In the genomic region with DNA sequence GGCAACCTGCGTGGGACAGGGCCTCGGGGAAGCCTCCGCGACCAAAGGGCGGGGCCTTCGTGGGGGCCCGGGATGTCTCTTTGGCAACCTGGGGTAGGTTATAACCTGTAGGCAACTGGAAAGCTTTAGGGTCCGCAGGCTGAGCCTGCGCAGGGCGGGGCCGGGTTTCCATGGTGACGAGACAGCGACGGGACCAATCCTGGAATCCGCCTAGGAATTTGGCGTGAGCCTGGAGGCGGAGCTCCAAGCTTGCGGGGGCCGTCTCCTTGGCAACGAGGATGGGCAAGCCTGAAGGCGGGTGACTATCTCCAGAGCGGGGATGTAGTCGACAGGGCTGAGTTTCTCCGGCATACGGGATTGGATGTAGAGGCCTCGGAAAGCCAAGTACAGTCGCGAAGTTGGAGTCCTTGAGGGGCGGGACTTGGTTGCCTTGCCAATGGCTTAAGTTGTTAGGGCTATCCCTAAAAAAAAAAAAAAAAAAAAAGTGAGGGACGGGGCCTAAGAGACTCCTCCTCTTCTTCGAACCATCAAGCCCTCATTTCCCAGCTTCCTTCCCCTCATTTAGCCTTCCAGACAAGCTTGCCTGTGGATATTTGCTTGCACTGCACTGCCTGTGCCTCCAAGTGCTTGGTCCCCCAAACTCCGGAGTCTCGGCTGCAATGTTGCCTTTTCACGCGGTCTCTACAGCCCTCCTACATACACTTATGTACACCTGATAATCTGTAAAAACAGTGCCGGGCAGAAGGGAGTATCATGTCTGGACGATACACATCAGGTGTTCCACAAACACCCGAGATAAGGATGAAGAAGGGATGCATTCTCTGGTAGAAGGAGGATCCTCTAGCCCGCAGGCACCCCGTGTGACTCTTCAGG, we compare ENCODE assay signal across 7 mouse cellular contexts. TPM values are rescaled to one million over a fixed set of nuclear protein-coding genes. Genes with fewer than 3 reads are reported as not detected.
DNase-seq lines count a peak whose midpoint lies in the region; ATAC-seq lines count a peak whose summit lies in the region.

No protein-coding gene starts in this region.

- no peaks in the 10 kb centered on the region for H3K36me3 ChIP-seq in intestine, embryonic 15.5 days

- no peaks in the 10 kb centered on the region for H3K27me3 ChIP-seq in intestine, embryonic 15.5 days (replicated peaks)

- H3K4me3 ChIP-seq in intestine, embryonic 15.5 days (replicated peaks) = peak overlapping the region; percentile 93

- H3K9ac ChIP-seq in intestine, embryonic 15.5 days = peak overlapping the region; percentile 49

- ATAC-seq in intestine, embryonic 15.5 days = peak; percentile 78

- peaks cover 40% of the 10 kb centered on the region for H3K4me1 ChIP-seq in intestine, embryonic 15.5 days (replicated peaks)

- H3K4me2 ChIP-seq in intestine, embryonic 15.5 days (replicated peaks) = peak overlapping the region; percentile 81

- no peaks in the 10 kb centered on the region for H3K9me3 ChIP-seq in intestine, embryonic 15.5 days

- intact Hi-C loops in left cerebral cortex, postnatal 25 days (cut with DNase I) = loop anchor here (1.0 kb wide), 2 partner anchors 13 to 63 kb away; a partner anchor contains a TSS

- DNase-seq in adrenal gland, postnatal 14 days = peak; percentile 96
- DNase-seq in embryo, embryonic 11.5 days (ENCODE audit: low read depth, low spot score) = peak; percentile 89
- peak; percentile 90 for DNase-seq in gastrocnemius, postnatal 25 days
- DNase-seq in left cerebral cortex, postnatal 25 days (ENCODE audit: low spot score in 2 of 2) = peak; percentile 96 to 99
- DNase-seq in mesoderm, embryonic 11.5 days (ENCODE audit: low read depth, low spot score) = peak; percentile 97
- peak; percentile 91 for DNase-seq in skeletal muscle tissue, adult 2 months (ENCODE audit: low read depth, low spot score)

- 10% methylated on average over 40 of the region's 40 CpGs for WGBS in intestine, embryonic 15.5 days

- H3K27ac ChIP-seq in intestine, embryonic 15.5 days = peak overlapping the region; percentile 94

RNA-seq across cellular contexts. Expression of a gene that starts 0.9 kb away (rescaled TPM):
- total RNA-seq in adrenal gland, postnatal 14 days (2021) = 54.7 and 56.5 TPM in 2 replicates
- 10 to 100 TPM; 27.4 to 33.4 TPM for total RNA-seq in gastrocnemius, postnatal 25 days (2021)
- polyA plus RNA-seq in intestine, embryonic 15.5 days (2015; fragmentation: Nextera tagmentation; extraction: Ambion mirVana) = 89.8 and 91.6 TPM in 2 replicates
- 10 to 100 TPM; 90.9 to 96.0 TPM for total RNA-seq in left cerebral cortex, postnatal 25 days (2021)

RNA-seq across cellular contexts. Expression of a gene that starts 9.5 kb away (rescaled TPM):
- 5.5 and 6.4 TPM in 2 replicates for total RNA-seq in adrenal gland, postnatal 14 days (2021)
- total RNA-seq in gastrocnemius, postnatal 25 days (2021) = 1 to 10 TPM; 2.0 to 2.1 TPM
- 14.0 and 16.1 TPM in 2 replicates for polyA plus RNA-seq in intestine, embryonic 15.5 days (2015; fragmentation: Nextera tagmentation; extraction: Ambion mirVana)
- total RNA-seq in left cerebral cortex, postnatal 25 days (2021) = 1 to 10 TPM; 2.2 to 2.4 TPM

RNA-seq across cellular contexts. Expression of a gene that starts 12.7 kb away (rescaled TPM):
- not detected in 2 replicates for total RNA-seq in adrenal gland, postnatal 14 days (2021)
- total RNA-seq in gastrocnemius, postnatal 25 days (2021) = not detected
- polyA plus RNA-seq in intestine, embryonic 15.5 days (2015; fragmentation: Nextera tagmentation; extraction: Ambion mirVana) = 0.09 and 0.28 TPM in 2 replicates
- 1 to 10 TPM; 2.8 to 4.0 TPM for total RNA-seq in left cerebral cortex, postnatal 25 days (2021)

RNA-seq across cellular contexts. Expression of a gene that starts 21.2 kb away (rescaled TPM):
- 59.2 and 65.4 TPM in 2 replicates for total RNA-seq in adrenal gland, postnatal 14 days (2021)
- 10 to 100 TPM; 26.7 to 27.2 TPM for total RNA-seq in gastrocnemius, postnatal 25 days (2021)
- polyA plus RNA-seq in intestine, embryonic 15.5 days (2015; fragmentation: Nextera tagmentation; extraction: Ambion mirVana) = 37.8 and 45.5 TPM in 2 replicates
- 10 to 100 TPM; 42.1 to 45.7 TPM for total RNA-seq in left cerebral cortex, postnatal 25 days (2021)

RNA-seq across cellular contexts. Expression of a gene that starts 23.2 kb away (rescaled TPM):
- not detected in 2 replicates for total RNA-seq in adrenal gland, postnatal 14 days (2021)
- not detected for total RNA-seq in gastrocnemius, postnatal 25 days (2021)
- 0.09 TPM in 1 of 2 replicates, not detected in the other for polyA plus RNA-seq in intestine, embryonic 15.5 days (2015; fragmentation: Nextera tagmentation; extraction: Ambion mirVana)
- 1 to 10 TPM in 1 of 2 experiments, under 1 TPM in 1; 0.62 to 1.1 TPM for total RNA-seq in left cerebral cortex, postnatal 25 days (2021)

Comparison
In these comparisons a context has a peak if more than half of its experiments do, and no peak if none do; other contexts are left out.
1. Peak in every context shown above with its lines: DNase-seq, ATAC-seq, H3K4me3 ChIP-seq and H3K27ac ChIP-seq.